Mouse (Mus musculus) thymus, adult 18-20 months (tissue): Measurements from ENCODE around the gene Dnah12.
A peak's percentile ranks its signal among the peaks of the same experiment; 100 is the strongest.

Experiments used
- DNase-seq, 2 experiments: peaks; one replicate each; pipeline ENCODE4 v3.0.0; 2022; ENCODE audit warnings: mixed read lengths in 2 of 2

The Dnah12 gene

DNA sequence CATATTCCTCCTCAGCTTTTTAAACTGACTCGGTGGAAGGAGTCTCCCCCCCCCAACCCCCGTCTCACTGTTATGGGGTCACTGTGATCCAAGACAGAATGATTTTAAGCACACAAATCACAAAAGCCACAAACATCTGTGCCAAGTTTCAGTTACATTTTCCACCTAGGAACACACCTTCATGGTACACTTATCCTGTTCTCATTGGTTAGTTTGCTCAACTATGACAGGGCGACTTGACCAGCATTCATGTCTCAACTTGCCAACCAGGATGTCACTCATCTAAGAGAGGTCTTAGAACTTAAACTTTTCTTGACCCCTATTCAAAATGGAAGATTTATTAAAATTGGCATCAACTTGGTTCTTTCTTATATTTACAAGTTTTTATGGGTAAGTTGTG is 31.8 kb downstream of the Dnah12 start:
- DNase-seq: no peak

DNA sequence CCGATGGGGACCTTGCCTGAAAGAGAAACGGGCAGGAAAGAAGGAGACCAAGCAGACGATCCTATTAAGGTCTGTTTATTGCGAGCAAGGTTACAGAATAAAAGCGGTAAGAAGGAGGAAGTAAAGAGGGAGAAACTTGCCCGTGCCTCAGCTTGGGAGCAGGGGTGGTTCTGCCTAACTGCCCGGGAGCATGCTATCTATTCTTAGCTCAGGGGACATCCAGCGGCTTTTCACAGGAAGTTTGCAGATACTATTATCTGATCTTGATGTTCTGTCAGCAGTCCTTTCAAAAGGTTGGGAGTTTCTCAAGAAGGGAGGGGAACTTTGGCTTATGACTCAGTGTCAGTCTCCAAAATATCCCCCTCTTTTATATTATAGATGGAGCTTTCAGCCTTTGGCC is 65.5 kb downstream of the Dnah12 start:
- DNase-seq: no peak

DNA sequence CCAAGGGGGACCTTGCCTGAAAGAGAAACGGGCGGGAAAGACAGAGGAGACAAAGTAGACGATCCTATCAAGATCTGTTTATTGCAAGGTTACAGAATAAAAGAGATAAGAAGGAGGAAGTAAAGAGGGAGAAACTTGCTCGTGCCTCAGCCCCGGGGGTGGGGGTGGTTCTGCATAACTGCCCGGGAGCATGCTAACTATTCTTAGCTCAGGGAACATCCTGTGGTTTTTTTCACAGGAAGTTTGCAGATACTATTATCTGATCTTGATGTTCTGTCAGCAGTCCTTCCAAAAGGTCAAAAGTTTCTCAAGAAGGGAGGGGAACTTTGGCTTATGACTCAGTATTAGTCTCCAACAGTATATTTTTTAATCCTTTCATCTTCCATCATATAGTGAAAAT is 71.8 kb downstream of the Dnah12 start:
- peak in 1 of 2 experiments; percentile 9 for DNase-seq

DNA sequence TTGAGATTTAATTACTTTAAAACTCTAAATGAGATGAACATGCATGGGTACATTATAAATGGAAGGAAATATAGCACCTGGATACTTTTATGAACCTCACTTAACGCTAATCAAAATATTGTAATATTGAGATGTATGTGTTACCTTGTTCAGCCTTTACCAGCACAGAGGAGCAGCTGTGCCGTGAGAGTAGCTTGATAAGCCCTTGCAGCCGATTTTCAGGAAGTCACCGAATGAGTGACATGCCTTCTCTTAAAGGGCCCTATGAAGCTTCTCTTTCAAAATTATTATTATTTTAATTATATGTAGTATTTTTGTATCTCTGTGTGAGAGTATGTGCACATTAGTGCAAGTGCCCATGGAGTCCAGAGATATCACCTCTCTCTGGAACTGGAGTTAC is 75.1 kb downstream of the Dnah12 start:
- DNase-seq: no peak

DNA sequence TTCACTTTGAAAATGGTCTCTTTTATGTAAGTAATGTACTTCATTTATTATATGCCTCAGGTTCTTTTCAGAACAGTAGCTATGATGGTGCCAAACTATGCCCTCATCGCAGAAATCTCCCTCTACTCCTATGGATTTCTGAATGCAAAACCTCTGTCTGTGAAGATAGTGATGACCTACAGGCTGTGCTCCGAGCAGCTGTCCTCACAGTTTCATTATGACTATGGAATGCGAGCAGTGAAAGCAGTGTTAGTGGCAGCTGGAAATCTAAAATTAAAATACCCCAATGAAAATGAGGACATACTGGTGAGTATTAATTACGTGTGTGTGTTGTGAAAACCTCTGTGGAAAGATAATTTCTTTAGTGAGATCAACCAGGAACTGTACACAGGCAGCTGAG is 80.5 kb downstream of the Dnah12 start:
- DNase-seq: no peak

DNA sequence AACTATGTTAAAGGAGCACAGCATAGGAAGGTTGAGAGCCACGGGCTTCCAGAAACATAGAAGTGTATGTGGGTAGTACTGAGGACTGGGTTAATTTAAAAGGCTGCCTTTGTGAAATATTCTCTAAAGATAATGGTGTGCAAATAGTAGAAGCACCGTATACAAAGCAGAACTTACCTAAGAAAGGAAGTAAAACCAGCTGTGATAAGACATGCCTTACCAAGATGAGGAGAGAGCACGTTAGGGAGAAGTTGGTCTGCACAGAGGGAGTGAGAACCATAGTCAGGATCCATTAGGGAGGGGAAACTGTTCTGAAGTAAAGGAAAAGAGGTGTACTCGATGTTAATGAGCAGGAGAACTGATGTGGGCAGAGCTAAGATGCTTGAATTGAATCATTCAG is 90.7 kb downstream of the Dnah12 start:
- DNase-seq: no peak

DNA sequence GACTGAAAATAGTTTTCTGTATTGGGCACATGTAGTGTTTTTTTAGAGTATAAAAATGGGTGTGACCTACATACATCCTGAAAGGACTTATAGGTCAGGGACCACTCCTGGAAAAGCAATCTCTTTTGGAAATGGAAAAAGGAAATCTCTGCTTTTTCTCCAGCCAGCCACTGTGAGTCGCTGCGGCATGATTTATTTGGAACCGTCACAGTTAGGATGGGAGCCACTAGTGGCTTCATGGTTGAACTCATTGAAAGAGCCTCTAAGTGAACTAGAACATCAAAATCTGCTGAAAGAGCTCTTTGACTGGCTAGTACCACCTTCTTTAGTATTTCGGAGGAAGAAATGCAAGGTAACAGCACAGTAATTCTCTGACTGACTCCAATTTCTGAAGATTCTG is 92.6 kb downstream of the Dnah12 start:
- no peak for DNase-seq

DNA sequence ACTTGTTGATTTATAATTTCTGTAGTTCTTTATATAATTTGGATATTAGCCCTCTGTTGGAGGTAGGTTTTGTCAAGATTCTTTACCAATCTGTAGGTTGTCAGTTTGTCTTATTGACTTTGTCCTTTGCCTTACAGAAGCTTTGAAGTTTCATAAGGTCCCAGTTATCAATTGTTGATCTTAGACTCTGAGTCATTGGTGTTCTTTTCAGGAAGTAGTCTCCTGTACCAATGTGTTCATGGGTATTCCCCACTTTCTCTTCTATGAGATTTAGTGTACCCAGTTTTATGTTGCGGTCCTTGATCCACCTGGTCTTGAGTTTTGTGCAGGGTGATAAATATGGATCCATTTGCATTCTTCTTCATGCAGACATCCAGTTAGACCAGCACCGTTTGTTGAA is 101.4 kb downstream of the Dnah12 start:
- no peak for DNase-seq

DNA sequence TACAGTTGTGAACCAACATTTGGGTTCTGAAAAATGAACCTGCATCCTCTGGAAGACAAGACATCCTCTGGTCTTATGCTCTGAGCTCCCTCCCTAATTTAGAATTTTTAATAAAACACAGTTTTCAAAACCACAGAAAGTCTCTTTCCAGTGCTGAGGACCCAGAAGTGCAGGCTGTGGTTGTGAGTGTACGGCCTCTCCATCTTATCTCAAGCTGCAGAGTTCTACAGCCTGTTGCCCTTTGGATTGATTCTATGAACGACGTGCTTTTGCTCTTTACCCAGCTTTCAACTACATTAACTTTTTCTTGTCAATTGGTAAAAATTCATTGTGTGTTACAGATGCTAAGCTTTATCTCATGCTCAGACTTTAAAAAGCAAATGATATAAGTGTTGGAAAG is 105.3 kb downstream of the Dnah12 start:
- DNase-seq: no peak

DNA sequence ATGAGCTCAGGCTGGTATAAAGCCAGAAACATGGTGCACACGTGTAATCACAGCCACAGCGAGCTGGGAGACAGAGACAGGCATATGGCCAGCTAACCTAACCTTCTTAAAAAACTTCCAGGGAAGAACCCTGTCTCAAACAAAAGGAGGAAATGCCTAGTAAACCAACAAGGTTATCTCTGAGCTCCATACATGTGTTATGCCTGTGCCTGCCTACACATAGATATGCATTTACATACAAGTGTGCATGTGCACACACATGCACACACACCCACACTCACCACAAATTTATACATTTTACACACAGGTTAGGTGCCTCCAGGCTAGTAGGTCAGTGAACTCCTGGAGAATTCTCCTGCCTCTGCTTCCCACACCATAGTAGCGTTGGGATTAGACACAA is 106.2 kb downstream of the Dnah12 start:
- no peak for DNase-seq

DNA sequence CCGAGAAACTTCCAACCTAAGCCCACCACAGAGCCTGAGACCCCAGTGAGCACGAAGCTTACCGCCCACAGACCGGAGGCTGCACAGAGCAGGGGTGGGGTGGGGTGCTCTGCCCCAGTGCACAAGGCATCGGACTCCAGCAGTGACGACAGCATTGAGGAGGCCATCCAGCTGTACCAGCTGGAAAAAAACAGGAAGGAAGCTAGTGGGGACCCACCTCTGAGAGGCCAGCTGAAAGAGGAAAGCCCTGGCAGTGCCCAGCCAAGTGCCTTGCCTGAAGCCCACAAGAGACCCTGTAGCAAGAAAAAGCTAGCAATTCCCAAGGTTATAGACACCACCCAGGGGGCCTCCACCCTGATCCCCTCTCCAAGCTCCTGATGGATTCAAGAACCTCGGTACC is 112.4 kb downstream of the Dnah12 start:
- no peak for DNase-seq

DNA sequence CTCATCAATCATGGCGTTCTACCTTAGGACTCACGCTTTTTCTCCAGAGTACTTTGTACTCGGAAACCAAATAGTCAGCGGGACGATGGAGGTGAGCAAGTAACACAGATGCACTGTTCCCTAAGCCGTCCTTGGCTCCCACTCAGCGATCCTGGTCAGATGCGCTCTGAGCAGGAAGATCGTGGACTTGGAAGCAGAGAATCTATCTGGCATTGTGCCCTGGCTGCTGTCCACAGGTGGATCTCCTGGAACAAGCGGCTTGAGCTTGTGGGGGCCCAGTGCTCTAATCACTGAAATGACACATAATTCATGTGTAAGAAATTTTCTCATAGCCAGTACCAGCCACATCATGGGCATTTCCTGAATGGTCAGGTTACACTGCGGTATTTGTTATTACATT is 119.7 kb downstream of the Dnah12 start:
- DNase-seq: no peak

DNA sequence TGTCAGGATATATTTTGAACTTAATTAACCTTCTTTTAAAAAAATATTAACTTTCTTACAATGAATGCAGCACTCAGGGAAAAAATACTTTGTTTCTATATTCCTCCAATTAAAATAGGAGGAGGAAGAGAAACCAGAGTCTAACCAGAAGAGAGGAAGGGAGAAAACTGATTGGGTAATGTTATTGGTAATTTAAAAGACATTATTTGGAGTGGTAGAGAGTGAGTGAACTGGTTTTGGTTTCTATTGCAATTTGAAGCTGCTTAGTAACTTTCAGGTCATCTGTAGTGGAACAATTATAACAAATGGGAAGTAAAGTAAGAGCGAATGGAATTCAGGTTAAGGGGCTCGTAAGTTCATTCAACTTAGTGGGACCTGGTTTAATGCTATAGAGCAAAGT is 120.8 kb downstream of the Dnah12 start:
- DNase-seq: no peak

DNA sequence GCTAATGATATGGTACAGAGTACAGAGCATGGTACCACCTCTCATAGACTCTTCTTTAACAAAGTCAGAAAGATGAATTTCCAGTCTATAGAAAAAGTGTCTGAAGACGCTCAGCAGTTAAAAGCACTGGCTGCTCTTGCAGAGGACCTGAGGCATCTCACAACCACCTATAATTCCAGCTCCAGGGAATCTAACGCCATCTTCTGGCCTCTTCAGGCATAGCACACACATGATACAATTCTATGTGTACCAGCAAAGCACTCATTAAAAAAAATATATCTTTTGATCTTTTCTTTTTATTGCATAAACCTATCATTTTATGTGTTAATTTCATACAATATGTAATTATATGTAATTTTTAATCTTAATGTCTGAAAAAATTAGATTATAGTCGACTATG is 121.8 kb downstream of the Dnah12 start:
- DNase-seq: no peak

DNA sequence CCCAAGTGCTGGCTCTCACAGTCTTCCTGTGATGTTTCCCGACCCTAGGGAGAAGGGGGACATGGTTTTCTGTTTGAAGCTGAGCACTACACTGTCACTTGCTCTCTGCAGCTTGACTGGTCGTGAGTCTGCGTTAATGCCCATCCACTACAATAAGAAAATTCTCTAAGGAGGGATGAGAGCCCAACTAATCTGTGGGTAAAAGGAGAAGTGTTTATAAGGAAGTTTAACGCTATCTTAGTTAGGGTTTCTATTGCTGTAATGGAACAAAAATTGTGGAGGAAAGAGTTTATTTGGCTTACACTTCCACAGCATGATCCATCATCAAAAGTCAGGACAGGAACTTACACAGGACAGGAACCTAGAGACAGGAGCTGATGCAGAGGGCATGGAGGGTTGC is 123.7 kb downstream of the Dnah12 start:
- DNase-seq: no peak

DNA sequence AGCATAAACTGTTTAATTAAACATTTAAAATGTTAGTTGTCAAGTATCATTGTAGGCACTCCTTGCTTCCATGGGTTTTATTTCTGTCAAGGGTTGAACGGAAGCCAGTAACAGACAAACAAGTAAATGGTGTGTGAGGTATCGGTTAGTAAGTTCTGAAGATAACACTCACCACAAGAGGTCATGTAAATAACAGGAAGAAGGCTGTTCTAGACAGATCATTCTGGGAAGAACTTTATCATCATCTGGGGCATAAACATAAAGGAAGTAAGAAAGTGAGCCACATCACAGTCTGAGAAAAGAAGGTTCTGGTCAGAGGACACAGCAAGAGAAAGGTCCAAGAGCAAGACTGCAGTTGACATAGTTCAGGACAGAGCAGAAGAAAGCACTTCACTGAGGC is 132.9 kb downstream of the Dnah12 start:
- DNase-seq: no peak

DNA sequence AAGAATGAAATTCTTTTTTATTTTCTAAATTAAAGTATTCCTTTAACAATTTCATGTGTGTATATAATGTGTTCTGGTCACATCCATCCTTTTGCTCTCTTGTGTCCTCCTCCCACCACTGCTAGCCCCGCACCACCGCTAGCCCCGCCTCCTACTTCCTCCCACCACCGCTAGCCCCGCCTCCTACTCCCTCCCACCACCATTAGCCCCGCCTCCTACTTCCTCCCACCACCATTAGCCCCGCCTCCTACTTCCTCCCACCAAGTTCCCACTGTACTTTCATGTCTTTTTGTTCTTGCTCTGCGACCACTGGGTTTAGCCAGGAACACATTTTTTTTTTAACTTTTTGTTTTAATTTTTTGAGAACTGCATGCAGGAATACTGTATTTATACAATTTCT is 160.0 kb downstream of the Dnah12 start:
- DNase-seq: no peak

DNA sequence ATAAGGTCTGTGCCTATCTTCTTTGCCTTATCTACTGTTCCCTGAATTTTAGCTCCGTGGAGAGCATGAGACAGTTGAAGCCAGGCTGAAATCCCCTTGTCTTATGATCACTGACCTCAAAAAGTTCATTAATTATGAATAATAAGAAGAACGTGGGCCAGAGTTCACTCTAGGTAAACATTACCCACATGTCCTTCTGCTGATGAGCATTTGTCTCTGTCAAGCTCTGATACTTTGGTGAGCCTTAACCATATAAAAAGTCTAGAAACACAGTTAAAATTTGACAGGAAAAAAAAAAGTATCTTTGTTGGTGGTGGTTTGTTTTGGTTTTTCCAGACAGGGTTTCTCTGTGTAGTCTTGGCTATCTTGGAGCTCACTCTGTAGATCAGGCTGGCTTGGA is 161.0 kb downstream of the Dnah12 start:
- no peak for DNase-seq

DNA sequence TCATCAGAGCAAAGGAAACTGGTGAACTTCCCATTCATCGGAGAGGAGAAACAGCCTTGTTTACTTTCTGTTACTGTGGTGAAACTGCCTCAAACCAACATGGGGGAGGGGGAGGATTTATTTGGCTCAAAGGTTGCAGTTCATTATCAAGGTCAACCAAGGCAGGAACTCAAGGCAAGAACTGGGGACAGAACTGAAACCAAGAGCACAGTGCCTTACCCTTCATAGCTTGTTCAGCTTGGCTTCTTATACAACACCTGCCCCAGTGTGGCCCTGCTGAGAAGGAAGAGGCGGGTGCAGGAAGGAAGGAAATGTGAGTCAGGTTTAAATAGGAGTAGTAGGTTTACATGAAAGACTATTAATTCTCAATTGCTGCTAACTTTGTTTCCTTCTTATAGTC is 165.3 kb downstream of the Dnah12 start:
- peak in 1 of 2 experiments; percentile 18 for DNase-seq

DNA sequence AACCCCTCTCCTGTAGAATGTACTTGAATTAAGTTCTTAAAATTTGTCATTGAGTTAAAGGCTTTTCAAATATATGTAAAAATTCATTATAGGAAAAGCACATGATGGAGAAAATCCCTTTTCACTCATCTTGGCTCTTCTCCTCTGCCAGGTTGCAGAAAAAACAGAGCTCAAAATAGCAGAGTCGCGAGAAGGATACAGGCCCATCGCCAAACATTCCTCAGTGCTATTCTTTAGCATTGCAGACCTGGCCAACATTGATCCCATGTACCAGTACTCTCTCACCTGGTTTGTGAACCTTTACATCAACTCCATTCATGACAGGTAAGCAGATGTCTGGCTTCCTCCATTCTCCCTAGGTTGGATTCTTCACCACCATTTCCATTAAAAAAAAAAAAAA is 165.9 kb downstream of the Dnah12 start:
- DNase-seq: no peak

DNA sequence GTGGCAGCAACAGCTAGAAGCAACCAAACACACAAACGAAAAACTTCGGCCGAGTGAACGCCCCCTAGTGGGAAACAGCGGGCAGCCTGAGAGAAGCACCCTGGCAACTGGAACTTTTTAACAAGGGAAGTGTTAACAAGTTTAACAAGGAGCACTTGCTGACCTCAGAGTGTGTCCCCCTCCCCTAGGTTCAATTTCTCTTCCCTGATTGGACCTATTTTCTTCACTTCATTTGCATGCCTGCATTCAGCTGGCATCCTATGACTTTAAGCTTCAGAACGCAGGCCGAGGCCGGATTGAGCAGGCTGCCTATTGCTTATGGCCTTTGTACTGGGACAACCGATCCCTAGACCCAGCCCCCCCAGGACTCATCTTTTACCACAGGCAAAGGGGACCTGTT is 174.3 kb downstream of the Dnah12 start:
- DNase-seq: no peak

DNA sequence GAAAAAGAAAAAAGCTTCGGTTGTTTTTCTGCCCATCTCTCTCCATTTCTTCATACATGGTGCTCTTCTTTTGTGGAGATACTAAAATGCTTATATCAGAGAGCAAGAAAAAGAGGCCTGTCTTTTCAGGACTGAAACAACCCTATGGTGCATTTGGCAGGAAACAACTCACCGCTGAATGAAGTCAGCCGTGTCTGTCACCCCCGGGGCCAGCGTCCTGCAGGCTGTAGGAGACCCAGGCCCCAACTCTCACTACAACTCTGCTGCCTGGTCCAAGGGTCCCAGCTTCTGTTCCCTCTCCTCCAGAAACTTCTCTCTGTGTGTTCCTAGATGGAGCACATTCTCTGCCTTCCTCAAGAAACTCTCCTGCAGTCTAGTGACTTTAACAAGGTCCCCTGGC is 175.2 kb downstream of the Dnah12 start:
- DNase-seq: no peak

DNA sequence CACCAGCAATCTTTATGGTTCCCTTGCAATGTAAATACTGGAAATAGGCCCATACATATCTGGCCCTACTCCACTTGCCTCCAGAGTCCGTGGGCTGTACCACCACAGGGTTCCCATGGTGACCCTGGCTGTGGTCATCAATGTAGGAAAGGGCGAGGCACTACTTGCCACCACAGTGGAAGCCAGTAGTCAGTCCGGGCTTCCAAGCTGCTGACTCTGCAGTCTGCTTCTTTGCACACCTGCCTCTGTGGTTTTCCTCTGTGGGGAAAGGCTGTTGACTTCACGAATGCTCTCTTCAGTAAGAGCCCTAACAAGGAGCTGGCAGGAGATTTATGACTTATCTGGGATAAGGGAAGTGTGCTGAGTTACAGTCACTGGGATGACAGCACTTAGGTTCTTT is 185.7 kb downstream of the Dnah12 start:
- DNase-seq: peak; percentile 25 to 45

DNA sequence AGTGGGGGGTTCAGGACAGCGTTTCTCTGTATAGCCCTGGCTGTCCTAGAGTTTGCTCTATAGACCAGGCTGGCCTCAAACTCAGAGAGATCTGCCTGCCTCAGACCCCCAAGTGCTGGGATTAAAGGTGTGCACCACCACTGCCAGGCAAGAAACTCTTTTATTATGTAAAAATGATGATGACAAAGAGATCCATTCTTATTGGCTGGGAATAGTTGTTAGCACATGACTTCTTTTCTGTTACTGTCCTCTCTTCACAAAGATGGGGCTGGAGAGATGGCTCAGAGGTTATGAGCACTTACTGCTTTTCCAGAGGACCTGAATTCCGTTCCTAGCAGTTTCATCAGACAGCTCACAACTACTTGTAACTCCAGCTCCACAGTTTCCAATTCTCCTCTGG is 186.9 kb downstream of the Dnah12 start:
- no peak for DNase-seq

DNA sequence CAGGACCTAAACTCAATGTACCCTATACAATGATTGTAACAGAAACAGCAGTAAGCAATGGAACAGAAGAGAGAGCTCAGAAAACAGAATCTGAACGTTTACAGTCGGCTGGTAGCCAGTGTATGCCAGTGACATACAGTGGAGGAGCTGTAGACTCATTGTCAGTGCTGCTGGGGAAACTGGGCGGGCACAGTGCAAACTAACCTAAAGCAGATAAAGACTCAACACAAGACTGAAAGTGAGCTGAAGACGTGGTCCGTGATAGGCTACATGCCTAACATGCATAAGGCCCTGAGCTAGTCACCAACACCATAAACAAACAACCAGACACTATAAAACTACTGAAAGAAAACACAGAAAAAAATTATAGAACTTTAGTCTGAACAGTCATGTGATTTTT is 188.6 kb downstream of the Dnah12 start:
- no peak for DNase-seq

DNA sequence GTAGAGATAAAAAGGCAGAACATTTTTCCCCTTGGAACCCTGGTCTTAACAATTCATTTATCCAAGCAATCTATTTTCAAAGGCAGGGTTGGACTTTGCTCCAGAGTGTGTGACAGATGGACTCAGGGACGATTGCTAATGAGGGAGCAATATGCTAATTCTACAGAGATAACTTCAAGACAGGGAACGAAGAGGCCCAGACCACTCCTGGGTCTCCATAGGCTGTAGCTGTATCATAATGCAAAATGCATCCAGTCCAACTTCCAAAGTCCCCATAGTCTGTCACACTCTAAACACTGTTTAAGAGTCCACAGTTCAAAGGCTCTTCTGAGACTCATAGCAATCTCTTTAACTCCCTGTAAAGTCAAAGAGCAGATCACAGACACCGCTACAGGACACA is 194.2 kb downstream of the Dnah12 start:
- no peak for DNase-seq
